Mouse (Mus musculus) CH12.LX (cell line): ENCODE results near the gene Aym1. TPM values are rescaled to one million over a fixed set of nuclear protein-coding genes. Genes with fewer than 3 reads are reported as not detected.
A peak's percentile ranks its signal among the peaks of the same experiment; 100 is the strongest.

ENCODE experiments used
- DNase-seq: peaks from one replicate; pipeline ENCODE4 v3.0.0-alpha.2; 2013; ENCODE audit errors: extremely low read depth
- H3K27ac ChIP-seq: 2 replicates; pipeline ENCODE4 v1.5.1; 2012; ENCODE audit warnings: low read depth, mild to moderate bottlenecking, control low read depth, moderate library complexity; ENCODE audit not compliant: insufficient read depth
- H3K27me3 ChIP-seq: replicated peaks from 2 replicates; pipeline ENCODE3; 2012; ENCODE audit warnings: inconsistent platforms
- H3K36me3 ChIP-seq, 2 experiments: replicated peaks in 1 of 2; 2 replicates each; pipeline versions ENCODE3 to v1.6.1; 2012; ENCODE audit warnings: inconsistent platforms in 1 of 2, low read length in 1 of 2, mild to moderate bottlenecking in 1 of 2, mixed read lengths in 1 of 2, moderate library complexity in 1 of 2; ENCODE audit not compliant: control insufficient read depth in 1 of 2, insufficient read depth in 1 of 2
- H3K4me1 ChIP-seq, 2 experiments: 2 replicates each; pipeline ENCODE4 v1.6.1; 2012; ENCODE audit warnings: inconsistent platforms in 1 of 2, moderate library complexity in 1 of 2; ENCODE audit not compliant: insufficient read depth in 2 of 2, control insufficient read depth in 1 of 2
- H3K4me2 ChIP-seq: 2 replicates; pipeline ENCODE4 v1.6.1; 2012; ENCODE audit warnings: low read depth, mild to moderate bottlenecking, control low read depth; ENCODE audit not compliant: poor library complexity, insufficient read depth, severe bottlenecking
- H3K4me3 ChIP-seq, 3 experiments: fragments of 150-350 bp in 1 of 3; sonication (generic) in 1 of 3; replicated peaks in 1 of 3; 2 replicates each; pipeline versions ENCODE3 to v1.5.1; 2011 to 2012; ENCODE audit warnings: low read depth in 2 of 3, low read length in 2 of 3, mild to moderate bottlenecking in 2 of 3, moderate library complexity in 2 of 3, control low read depth in 1 of 3, improper control_type of control experiment in 1 of 3, inconsistent platforms in 1 of 3, mixed read lengths in 1 of 3; ENCODE audit not compliant: poor library complexity in 1 of 3
- H3K79me2 ChIP-seq: replicated peaks from 2 replicates; pipeline ENCODE4 v1.6.1; 2012; ENCODE audit warnings: mild to moderate bottlenecking, moderate library complexity; ENCODE audit not compliant: control insufficient read depth, poor library complexity, insufficient read depth, severe bottlenecking; ENCODE audit errors: extremely low read depth
- H3K9ac ChIP-seq: 2 replicates; pipeline ENCODE4 v1.6.1; 2012; ENCODE audit warnings: low read depth, mild to moderate bottlenecking, control low read depth, moderate library complexity; ENCODE audit not compliant: insufficient read depth
- H3K9me3 ChIP-seq: replicated peaks from 2 replicates; pipeline ENCODE3; 2012; ENCODE audit warnings: low read length, inconsistent platforms, mixed read lengths
- CHD2 ChIP-seq: IDR thresholded peaks from 2 replicates; pipeline ENCODE4 v1.6.1; 2011; ENCODE audit warnings: low read length, improper control_type of control experiment
- E2F4 ChIP-seq: IDR thresholded peaks from 2 replicates; pipeline ENCODE4 v1.6.1; 2011; ENCODE audit warnings: low read depth, low read length, improper control_type of control experiment; ENCODE audit not compliant: insufficient replicate concordance
- JUN ChIP-seq: IDR thresholded peaks from 2 replicates; pipeline ENCODE4 v1.6.1; 2011; ENCODE audit warnings: low read depth, mild to moderate bottlenecking, low read length, improper control_type of control experiment, moderate library complexity; ENCODE audit not compliant: insufficient read depth
- KAT2A ChIP-seq: IDR thresholded peaks from 2 replicates; pipeline ENCODE4 v1.6.1; 2012; ENCODE audit warnings: low read length, improper control_type of control experiment, inconsistent platforms; ENCODE audit not compliant: insufficient replicate concordance
- MAFK ChIP-seq: IDR thresholded peaks from 2 replicates; pipeline ENCODE4 v1.6.1; 2011; ENCODE audit warnings: low read length, improper control_type of control experiment; ENCODE audit not compliant: insufficient replicate concordance
- MAX ChIP-seq: IDR thresholded peaks from 2 replicates; pipeline ENCODE4 v1.6.1; 2011; ENCODE audit warnings: low read length, improper control_type of control experiment
- MEF2A ChIP-seq: IDR thresholded peaks from 2 replicates; pipeline ENCODE4 v1.6.1; 2014; ENCODE audit warnings: low read depth, mild to moderate bottlenecking, inconsistent platforms, low read length, improper control_type of control experiment, borderline replicate concordance
- MYC ChIP-seq: IDR thresholded peaks from 2 replicates; pipeline ENCODE4 v1.6.1; 2011; ENCODE audit warnings: low read depth, mild to moderate bottlenecking, improper control_type of control experiment, low read length
- NELFE ChIP-seq: IDR thresholded peaks from 2 replicates; pipeline ENCODE4 v1.6.1; 2011; ENCODE audit warnings: low read depth, low read length, improper control_type of control experiment
- NRF1 ChIP-seq: IDR thresholded peaks from 2 replicates; pipeline ENCODE4 v1.6.1; 2014; ENCODE audit warnings: low read depth, mild to moderate bottlenecking, inconsistent platforms, low read length, improper control_type of control experiment, moderate library complexity
- POLR2A ChIP-seq: IDR thresholded peaks from 2 replicates; pipeline ENCODE4 v1.6.1; 2011; ENCODE audit warnings: low read depth, mild to moderate bottlenecking, improper control_type of control experiment, low read length
- POLR2AphosphoS2 ChIP-seq: IDR thresholded peaks from 2 replicates; pipeline ENCODE4 v1.6.1; 2011; ENCODE audit warnings: low read depth, low read length, improper control_type of control experiment
- RAD21 ChIP-seq: IDR thresholded peaks from 2 replicates; pipeline ENCODE4 v1.6.1; 2011; ENCODE audit warnings: low read depth, mild to moderate bottlenecking, low read length, improper control_type of control experiment, moderate library complexity
- RCOR1 ChIP-seq: conservative IDR thresholded peaks from 2 replicates; pipeline ENCODE4 v1.6.1; 2012; ENCODE audit warnings: low read depth, mild to moderate bottlenecking, inconsistent platforms, low read length, improper control_type of control experiment
- SIN3A ChIP-seq: IDR thresholded peaks from 2 replicates; pipeline ENCODE4 v1.6.1; 2012; ENCODE audit warnings: low read length, improper control_type of control experiment, inconsistent platforms
- SMC3 ChIP-seq: IDR thresholded peaks from 2 replicates; pipeline ENCODE4 v1.6.1; 2011; ENCODE audit warnings: low read depth, low read length, improper control_type of control experiment
- TBP ChIP-seq: conservative IDR thresholded peaks from 2 replicates; pipeline ENCODE4 v1.6.1; 2011; ENCODE audit warnings: low read depth, low read length, improper control_type of control experiment
- UBTF ChIP-seq: IDR thresholded peaks from 2 replicates; pipeline ENCODE4 v1.6.1; 2012; ENCODE audit warnings: low read depth, mild to moderate bottlenecking, inconsistent platforms, low read length, improper control_type of control experiment, moderate library complexity
- dilution Hi-C: fragments of 300-500 bp; cut with MboI; formaldehyde crosslinking; loops from 2 replicates; pipeline ENCODE4 v1.14.3; 2020; ENCODE audit warnings: low sequenced_read_pairs; ENCODE audit not compliant: extremely low pct_unique_long_range_greater_than_20kb, extremely low pct_ligation_motif_present
- in situ Hi-C: fragments of 300-500 bp; cut with MboI; formaldehyde crosslinking; loops from 3 replicates; pipeline ENCODE4 v1.14.3; 2019; ENCODE audit warnings: low sequenced_read_pairs, low pct_ligation_motif_present, low pct_unique_long_range_greater_than_20kb, mixed read lengths
- polyA plus RNA-seq: library from polyadenylated mRNA; unstranded; fragments of >175 nt; gene quantifications from 2 replicates; pipeline ENCODE4 v1.2.1, GENCODE M21; 2012; ENCODE audit warnings: low read depth; ENCODE audit not compliant: insufficient read length
- total RNA-seq, 2 experiments: library from RNA; depleted of rRNA; stranded (reverse); fragments of 300-350 nt in 1 of 2; fragments of >200 nt in 1 of 2; gene quantifications; 2 replicates each; pipeline ENCODE4 v1.2.3; 2012 to 2014

The Aym1 gene
- total and polyA plus RNA-seq, 3 experiments = not detected

DNA sequence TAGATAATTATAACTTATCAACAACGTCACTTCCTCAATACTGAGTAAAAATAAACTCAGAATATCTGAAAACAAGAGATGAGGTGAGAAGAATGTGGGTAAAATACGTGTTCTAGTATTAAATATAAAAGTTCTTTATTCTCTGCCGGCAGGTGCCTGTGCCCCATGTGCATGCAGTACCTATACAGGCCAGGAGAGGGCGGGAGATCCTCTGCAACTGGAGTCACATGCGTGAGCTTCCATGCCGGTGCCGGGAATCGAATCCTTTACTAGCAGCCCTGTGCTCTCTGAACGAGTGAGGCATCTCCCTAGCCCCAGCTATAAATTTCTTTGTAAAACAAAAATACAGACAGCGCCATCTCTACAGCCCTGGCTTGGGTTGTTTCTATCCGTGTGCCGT, 24.9 kb upstream of the Aym1 start:
- Histone ChIP-seq H3K79me2 (no peaks in the 10 kb centered on the region), H3K4me3 (no peak overlapping the region), H3K9ac (no peak overlapping the region)
- TF ChIP-seq UBTF (no peak), NELFE (no peak), SIN3A (no peak), RCOR1 (no peak), KAT2A (no peak), NRF1 (no peak), MEF2A (no peak), MYC (no peak), CHD2 (no peak), TBP (no peak), POLR2AphosphoS2 (no peak), SMC3 (no peak), JUN (no peak), RAD21 (no peak)
- TF ChIP-seq, all 38 proteins: peak for 0
- Histone ChIP-seq H3K27ac (no peak overlapping the region), H3K27me3 (peaks cover 34% of the 10 kb centered on the region), H3K9me3 (peaks cover 20% of the 10 kb centered on the region), H3K4me2 (no peak overlapping the region), H3K36me3 (no peaks in the 10 kb centered on the region), H3K4me1 (no peaks in the 10 kb centered on the region)
- peak; percentile 3 for DNase-seq
- in situ Hi-C loops = no loop called here
- dilution Hi-C loops = no loop called here

DNA sequence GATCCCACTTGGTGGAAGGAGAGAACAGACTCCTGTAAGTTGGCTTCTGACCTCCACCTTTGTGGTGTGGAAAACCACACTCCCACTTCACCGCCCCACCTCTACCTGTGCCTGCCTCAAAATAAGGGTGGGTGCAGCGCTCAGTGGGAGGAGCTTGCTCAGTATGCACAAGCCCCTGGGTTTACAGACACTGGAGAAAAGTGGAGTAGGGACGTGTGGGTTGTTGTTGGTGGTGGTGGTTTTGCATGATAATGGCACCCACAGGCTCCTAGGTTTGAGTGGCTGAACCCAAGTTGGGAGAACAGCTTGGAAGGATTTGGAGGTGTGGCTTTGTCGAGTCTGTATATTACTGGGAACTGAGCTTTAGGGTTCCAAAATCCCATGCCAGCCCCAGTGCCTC, 24.2 kb upstream of the Aym1 start:
- dilution Hi-C loops = no loop called here
- in situ Hi-C loops = no loop called here
- no peaks in the 10 kb centered on the region for H3K36me3 ChIP-seq

More for the DNA sequence above, 24.2 kb upstream of the Aym1 start:
- Histone ChIP-seq H3K27ac (no peak overlapping the region), H3K27me3 (peaks cover 40% of the 10 kb centered on the region), H3K4me2 (no peak overlapping the region), H3K79me2 (no peaks in the 10 kb centered on the region), H3K9me3 (peaks cover 20% of the 10 kb centered on the region), H3K4me1 (no peaks in the 10 kb centered on the region), H3K9ac (no peak overlapping the region), H3K4me3 (no peak overlapping the region)
- TF ChIP-seq E2F4 = no peak
- TF ChIP-seq MAFK = no peak
- no peak for TF ChIP-seq NRF1
- TF ChIP-seq MAX = no peak
- TF ChIP-seq KAT2A = no peak
- TF ChIP-seq POLR2A = no peak
- no peak for DNase-seq
